In genomic region chr2:54435380-54435779, GRCm38 (mm10) we compare ENCODE assay signal across 11 mouse cellular contexts. TPM values are rescaled to one million over a fixed set of nuclear protein-coding genes. Genes with fewer than 3 reads are reported as not detected.
DNase-seq lines count a peak whose midpoint lies in the region; ATAC-seq and TF ChIP-seq lines count a peak whose summit lies in the region.
"Had no signal": no experiment of that assay in that cellular context is flagged by ENCODE, and none has a peak within 500 bp of the region (broad histone marks: within the 10 kb centered on the region; RNA-seq: fewer than 3 reads in every experiment).

No protein-coding gene starts in this region.

- H3K27me3 ChIP-seq in lung, embryonic 14.5 days (ENCODE audit: insufficient read depth, low read length), result peaks cover 34% of the 10 kb centered on the region
- H3K27me3 ChIP-seq in hindbrain, embryonic 12.5 days, result peaks cover 21% of the 10 kb centered on the region
- H3K27me3 ChIP-seq in neural tube, embryonic 13.5 days, result peaks cover 11% of the 10 kb centered on the region

- 0 out of 2 replicates have a peak overlapping the region, but pooled peaks have one; percentile 46 for H3K4me3 ChIP-seq in lung, embryonic 14.5 days (ENCODE audit: low read depth, low read length)
- H3K4me3 ChIP-seq in hindbrain, embryonic 12.5 days, result peak overlapping the region; percentile 65
- H3K4me3 ChIP-seq in neural tube, embryonic 13.5 days, result peak overlapping the region; percentile 71

- H3K4me2 ChIP-seq in lung, embryonic 14.5 days, result peak overlapping the region; percentile 85
- H3K4me2 ChIP-seq in hindbrain, embryonic 12.5 days (replicated peaks), result peak overlapping the region; percentile 95
- H3K4me2 ChIP-seq in neural tube, embryonic 13.5 days, result peak overlapping the region; percentile 92

- no peaks in the 10 kb centered on the region for H3K36me3 ChIP-seq in lung, embryonic 14.5 days (ENCODE audit: insufficient read depth)
- H3K36me3 ChIP-seq in hindbrain, embryonic 12.5 days, result no peaks in the 10 kb centered on the region
- no peaks in the 10 kb centered on the region for H3K36me3 ChIP-seq in neural tube, embryonic 13.5 days
- H3K36me3 ChIP-seq: G1E had no signal

- no peak for DNase-seq in lung, embryonic 14.5 days
- no peak for DNase-seq in lung, postnatal 25 days (ENCODE audit: low spot score)
- DNase-seq in cerebellum, postnatal 36 days, result peak; percentile 23 to 38
- no peak for DNase-seq in thymus, postnatal 0 days (ENCODE audit: low spot score)
- no peak for DNase-seq in kidney, adult 9 months
- DNase-seq: kidney, postnatal 25 days had no signal

- no peak for ATAC-seq in lung, embryonic 14.5 days (ENCODE audit: insufficient read depth)
- ATAC-seq in hindbrain, embryonic 12.5 days (ENCODE audit: low FRiP score), result peak; percentile 4; the same call in 1 of the 2 replicates
- ATAC-seq in neural tube, embryonic 13.5 days (ENCODE audit: low read depth), result peak; percentile 1; the same call in 1 of the 2 replicates
- ATAC-seq in monocyte, adult 5-6 weeks (replicated peaks; ENCODE audit: insufficient number of reproducible peaks, low FRiP score, low TSS enrichment, poor library complexity, severe bottlenecking), result no peak

- TF ChIP-seq CTCF in lung, embryonic 14.5 days (IDR thresholded peaks at IDR 0.05; ENCODE audit: low read depth), result no peak

- WGBS in lung, embryonic 14.5 days, result 42% methylated on average over 10 of the region's 10 CpGs
- 48% methylated on average over 10 of the region's 10 CpGs for WGBS in hindbrain, embryonic 12.5 days
- WGBS in neural tube, embryonic 13.5 days, result 45% methylated on average over 10 of the region's 10 CpGs

- no peaks in the 10 kb centered on the region for H3K9me3 ChIP-seq in lung, embryonic 14.5 days (ENCODE audit: low read depth, low read length)
- H3K9me3 ChIP-seq in hindbrain, embryonic 12.5 days (replicated peaks), result no peaks in the 10 kb centered on the region
- no peaks in the 10 kb centered on the region for H3K9me3 ChIP-seq in neural tube, embryonic 13.5 days

- H3K27ac ChIP-seq in lung, embryonic 14.5 days (ENCODE audit: low read depth), result no peak overlapping the region
- no peak overlapping the region for H3K27ac ChIP-seq in hindbrain, embryonic 12.5 days
- H3K27ac ChIP-seq in neural tube, embryonic 13.5 days (replicated peaks), result no peak overlapping the region
- H3K27ac ChIP-seq: macrophage had no signal

- H3K9ac ChIP-seq in lung, embryonic 14.5 days, result no peak overlapping the region
- H3K9ac ChIP-seq in hindbrain, embryonic 12.5 days, result peak overlapping the region; percentile 71; the same call in 1 of the 2 replicates
- H3K9ac ChIP-seq in neural tube, embryonic 13.5 days, result peak overlapping the region; percentile 82

- H3K4me1 ChIP-seq in lung, embryonic 14.5 days (ENCODE audit: insufficient read depth), result no peaks in the 10 kb centered on the region
- no peaks in the 10 kb centered on the region for H3K4me1 ChIP-seq in hindbrain, embryonic 12.5 days
- H3K4me1 ChIP-seq in neural tube, embryonic 13.5 days (replicated peaks), result peaks cover 17% of the 10 kb centered on the region

RNA-seq across cellular contexts. Expression of gene Galnt13, which starts 0.7 kb away (rescaled TPM):
- 0.26 and 0.27 TPM in 2 replicates for polyA plus RNA-seq in lung, embryonic 14.5 days (2014; fragmentation: Nextera tagmentation; extraction: Ambion mirVana)
- 5.1 and 6.2 TPM in 2 replicates for polyA plus RNA-seq in hindbrain, embryonic 12.5 days (2016; fragmentation: Nextera tagmentation; extraction: Ambion mirVana)
- 12.0 and 12.1 TPM in 2 replicates for polyA plus RNA-seq in neural tube, embryonic 13.5 days (2015; fragmentation: Nextera tagmentation; extraction: Ambion mirVana)
- 0.06 and 0.12 TPM in 2 replicates for polyA plus RNA-seq in thymus, postnatal 0 days (2015; fragmentation: Nextera tagmentation; extraction: Ambion mirVana)
- total RNA-seq in monocyte, adult 5-6 weeks (2017), result not detected in 3 replicates
- polyA plus RNA-seq: G1E, macrophage had no signal

Comparison
In these comparisons a context has a peak if more than half of its experiments do, and no peak if none do; other contexts are left out.
1. ATAC-seq: peak in hindbrain, embryonic 12.5 days (single experiment) and neural tube, embryonic 13.5 days (single experiment); none in lung, embryonic 14.5 days (single experiment) and monocyte, adult 5-6 weeks (single experiment).
2. DNase-seq: peak in cerebellum, postnatal 36 days (2 of 2); none in lung, embryonic 14.5 days (single experiment), lung, postnatal 25 days (single experiment), thymus, postnatal 0 days (single experiment) and kidney, adult 9 months (single experiment).
3. Peak in every context shown above with its lines, with median percentiles within 50 percentile points of each other: H3K4me2 ChIP-seq and H3K4me3 ChIP-seq.